Mouse (Mus musculus): ENCODE measurements around the gene Uspl1. TPM values are rescaled to one million over a fixed set of nuclear protein-coding genes. Genes with fewer than 3 reads are reported as not detected.
A peak's percentile ranks its signal among the peaks of the same experiment; 100 is the strongest.

Uspl1 gene
- polyA plus RNA-seq, 1 experiment = 3.7 TPM

DNA sequence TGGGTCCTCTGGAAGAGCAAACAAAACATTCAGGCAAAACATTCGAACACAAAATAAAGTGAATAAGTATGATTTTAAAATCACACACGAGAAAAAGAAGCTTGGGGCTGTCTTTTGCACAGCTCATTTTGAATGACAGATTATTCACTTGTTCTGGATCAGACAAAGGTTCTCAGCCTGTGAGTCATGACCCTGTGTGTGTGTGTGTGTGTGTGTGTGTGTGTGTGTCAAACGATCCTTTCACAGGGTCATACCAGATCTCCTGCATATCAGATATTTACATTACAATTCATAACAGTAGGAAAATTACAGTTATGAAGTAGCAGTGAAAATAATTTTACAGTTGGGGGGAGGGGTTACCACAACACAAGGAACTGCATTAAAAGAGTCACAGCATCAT is 68.2 kb downstream of the Uspl1 start:
- WGBS = 71% methylated on average over 3 of the region's 3 CpGs
- no peak overlapping the region for H3K4me3 ChIP-seq (ENCODE audit: low read depth, low read length)
- no peaks in the 10 kb centered on the region for H3K27me3 ChIP-seq (ENCODE audit: control insufficient read depth, insufficient read depth, low read length)
- no peaks in the 10 kb centered on the region for H3K36me3 ChIP-seq (ENCODE audit: control insufficient read depth, insufficient read depth, low read length)
- no peak overlapping the region for H3K27ac ChIP-seq (ENCODE audit: insufficient read depth, low read depth, low read length)
- TF ChIP-seq CTCF (IDR thresholded peaks at IDR 0.05; ENCODE audit: extremely low read depth, insufficient read length, insufficient replicate concordance, low read depth, low read length) = no peak
- TF ChIP-seq POLR2A (IDR thresholded peaks at IDR 0.05; ENCODE audit: low read depth, low read length) = no peak
- H3K4me1 ChIP-seq (ENCODE audit: control insufficient read depth, insufficient read depth, insufficient read length, low read length) = no peaks in the 10 kb centered on the region

DNA sequence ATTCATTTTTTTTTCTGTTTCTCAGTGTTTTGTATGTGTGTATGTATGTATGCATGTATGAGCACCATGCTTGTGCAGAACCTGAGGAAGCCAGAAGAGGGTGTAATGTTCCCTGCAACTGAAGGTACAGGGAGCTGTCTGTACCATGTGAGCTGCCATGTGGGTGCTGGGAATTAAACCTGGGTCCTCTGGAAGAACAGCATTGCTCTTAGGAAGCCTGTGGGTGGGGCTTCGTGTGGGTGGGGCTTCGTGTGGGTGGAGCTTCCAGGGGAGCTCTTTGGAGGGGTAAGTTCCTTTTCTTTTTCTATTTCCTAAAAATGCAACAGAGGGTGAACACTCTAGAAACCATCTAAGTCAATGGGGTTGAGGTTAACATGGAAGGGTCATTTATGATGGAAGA is 69.3 kb downstream of the Uspl1 start:
- TF ChIP-seq POLR2A (IDR thresholded peaks at IDR 0.05; ENCODE audit: low read depth, low read length) (no peak), CTCF (IDR thresholded peaks at IDR 0.05; ENCODE audit: extremely low read depth, insufficient read length, insufficient replicate concordance, low read depth, low read length) (no peak)
- no peaks in the 10 kb centered on the region for H3K27me3 ChIP-seq (ENCODE audit: control insufficient read depth, insufficient read depth, low read length)
- no peaks in the 10 kb centered on the region for H3K4me1 ChIP-seq (ENCODE audit: control insufficient read depth, insufficient read depth, insufficient read length, low read length)
- H3K36me3 ChIP-seq (ENCODE audit: control insufficient read depth, insufficient read depth, low read length) = no peaks in the 10 kb centered on the region
- no peak overlapping the region for H3K27ac ChIP-seq (ENCODE audit: insufficient read depth, low read depth, low read length)
- WGBS = 72% methylated on average over 2 of the region's 2 CpGs
- no peak overlapping the region for H3K4me3 ChIP-seq (ENCODE audit: low read depth, low read length)

DNA sequence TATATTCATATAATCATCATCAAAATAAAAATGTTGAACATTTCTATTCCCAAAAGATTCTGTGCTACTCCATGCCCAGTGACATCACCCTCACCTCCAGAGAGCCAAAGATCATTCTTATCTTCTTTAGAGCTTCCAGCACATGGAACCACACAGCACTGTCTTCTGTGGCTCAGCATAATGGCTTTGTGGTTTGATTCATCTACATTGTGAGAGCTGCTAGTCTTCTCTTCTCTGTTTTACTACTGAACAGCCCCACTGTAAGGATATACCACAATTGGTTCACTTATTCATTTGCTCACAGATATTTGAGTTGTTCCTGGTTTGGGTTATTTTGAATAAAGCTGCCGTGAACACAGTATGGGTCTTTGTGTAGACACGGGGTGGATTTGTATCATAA is 71.4 kb downstream of the Uspl1 start:
- 67% methylated on average over 2 of the region's 2 CpGs for WGBS
- no peak overlapping the region for H3K27ac ChIP-seq (ENCODE audit: insufficient read depth, low read depth, low read length)
- TF ChIP-seq CTCF (IDR thresholded peaks at IDR 0.05; ENCODE audit: extremely low read depth, insufficient read length, insufficient replicate concordance, low read depth, low read length) = no peak
- no peak for TF ChIP-seq POLR2A (IDR thresholded peaks at IDR 0.05; ENCODE audit: low read depth, low read length)
- no peaks in the 10 kb centered on the region for H3K4me1 ChIP-seq (ENCODE audit: control insufficient read depth, insufficient read depth, insufficient read length, low read length)
- no peaks in the 10 kb centered on the region for H3K27me3 ChIP-seq (ENCODE audit: control insufficient read depth, insufficient read depth, low read length)
- H3K4me3 ChIP-seq (ENCODE audit: low read depth, low read length) = no peak overlapping the region
- H3K36me3 ChIP-seq (ENCODE audit: control insufficient read depth, insufficient read depth, low read length) = no peaks in the 10 kb centered on the region

DNA sequence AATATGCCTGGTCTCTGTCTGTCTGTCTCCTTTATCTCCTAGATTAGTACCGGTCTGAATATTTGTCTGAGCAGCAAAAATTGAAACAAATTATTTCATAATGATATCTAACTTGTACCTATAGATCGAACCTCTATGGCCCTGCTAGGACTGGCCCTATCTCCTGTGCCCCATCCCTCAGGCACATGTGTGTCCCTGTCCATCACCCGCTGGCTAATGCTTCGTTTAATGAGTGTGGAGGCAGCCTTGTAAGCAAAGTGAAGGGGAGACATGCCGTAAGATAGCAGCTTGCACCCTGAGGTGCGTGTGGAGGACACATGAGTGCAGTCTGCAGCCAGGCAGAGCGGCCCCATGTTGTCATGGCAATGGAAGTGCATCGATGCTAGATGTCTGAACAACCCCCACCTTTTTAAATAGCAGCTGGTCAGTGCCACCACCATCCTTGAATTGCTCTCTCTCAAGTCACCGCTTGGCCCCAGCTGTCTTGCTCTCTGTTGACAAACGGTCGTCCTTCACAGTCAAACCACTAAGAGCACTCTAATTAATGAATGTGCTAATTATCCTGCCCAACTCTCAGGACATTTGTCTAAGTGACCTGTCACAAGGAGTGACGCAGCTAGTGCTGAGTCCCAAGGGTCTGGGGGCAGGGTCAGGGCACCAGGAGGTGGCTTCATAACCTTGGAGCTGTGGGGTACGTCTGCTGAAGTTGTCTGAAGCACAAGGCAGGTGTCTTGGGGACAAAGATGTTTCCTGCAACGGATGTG is 73.5 kb downstream of the Uspl1 start:
- Histone ChIP-seq H3K4me3 (ENCODE audit: low read depth, low read length) (no peak overlapping the region), H3K4me1 (ENCODE audit: control insufficient read depth, insufficient read depth, insufficient read length, low read length) (no peaks in the 10 kb centered on the region), H3K36me3 (ENCODE audit: control insufficient read depth, insufficient read depth, low read length) (no peaks in the 10 kb centered on the region), H3K27me3 (ENCODE audit: control insufficient read depth, insufficient read depth, low read length) (no peaks in the 10 kb centered on the region), H3K27ac (ENCODE audit: insufficient read depth, low read depth, low read length) (no peak overlapping the region)
- WGBS = 69% methylated on average over 14 of the region's 14 CpGs
- no peak for TF ChIP-seq POLR2A (IDR thresholded peaks at IDR 0.05; ENCODE audit: low read depth, low read length)
- TF ChIP-seq CTCF (IDR thresholded peaks at IDR 0.05; ENCODE audit: extremely low read depth, insufficient read length, insufficient replicate concordance, low read depth, low read length) = no peak

DNA sequence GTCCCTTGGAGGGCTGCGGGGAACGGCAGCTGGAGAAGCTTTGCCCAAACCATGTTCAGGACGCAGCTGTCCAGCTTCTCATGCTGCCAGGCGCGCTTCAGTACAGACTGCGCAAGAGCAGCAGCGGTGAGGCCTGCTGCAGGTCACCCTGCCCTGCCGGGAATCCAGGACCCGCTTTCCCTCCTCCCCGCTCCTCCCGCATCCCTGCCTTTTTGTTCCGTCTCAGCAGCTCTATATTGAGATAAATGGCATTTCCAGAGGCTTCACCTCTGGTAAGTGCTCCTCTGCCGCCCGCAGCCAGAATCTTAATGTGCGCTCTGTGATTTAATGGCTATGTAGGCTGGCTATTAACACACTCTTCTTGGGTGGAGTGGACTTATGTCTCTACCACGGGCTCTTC is 74.9 kb downstream of the Uspl1 start:
- no peaks in the 10 kb centered on the region for H3K27me3 ChIP-seq (ENCODE audit: control insufficient read depth, insufficient read depth, low read length)
- no peaks in the 10 kb centered on the region for H3K4me1 ChIP-seq (ENCODE audit: control insufficient read depth, insufficient read depth, insufficient read length, low read length)
- H3K27ac ChIP-seq (ENCODE audit: insufficient read depth, low read depth, low read length) = no peak overlapping the region
- no peak overlapping the region for H3K4me3 ChIP-seq (ENCODE audit: low read depth, low read length)
- TF ChIP-seq CTCF (IDR thresholded peaks at IDR 0.05; ENCODE audit: extremely low read depth, insufficient read length, insufficient replicate concordance, low read depth, low read length) (no peak), POLR2A (IDR thresholded peaks at IDR 0.05; ENCODE audit: low read depth, low read length) (no peak)
- H3K36me3 ChIP-seq (ENCODE audit: control insufficient read depth, insufficient read depth, low read length) = no peaks in the 10 kb centered on the region
- WGBS = 64% methylated on average over 16 of the region's 16 CpGs

DNA sequence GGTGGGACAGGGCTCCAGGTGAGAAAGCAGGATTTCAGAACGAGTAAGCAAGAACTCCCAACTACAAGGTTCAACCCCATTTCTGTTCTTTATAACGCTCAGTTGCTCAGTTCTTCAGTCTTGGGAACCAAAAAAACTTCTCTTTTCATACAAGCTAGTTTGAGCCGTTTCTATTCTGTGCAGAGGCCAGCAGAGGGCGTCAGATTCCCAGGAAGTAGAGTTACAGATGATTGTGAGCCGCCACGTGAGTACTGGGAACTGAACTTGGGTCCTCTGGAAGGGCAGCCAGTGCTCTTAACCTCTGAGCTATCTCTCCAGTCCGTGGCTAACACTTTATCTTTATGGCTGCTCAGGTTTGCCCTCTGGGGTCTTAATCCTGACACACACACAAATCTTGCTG is 77.3 kb downstream of the Uspl1 start:
- 76% methylated on average over 7 of the region's 7 CpGs for WGBS
- H3K27ac ChIP-seq (ENCODE audit: insufficient read depth, low read depth, low read length) = no peak overlapping the region
- H3K4me3 ChIP-seq (ENCODE audit: low read depth, low read length) = no peak overlapping the region
- no peak for TF ChIP-seq POLR2A (IDR thresholded peaks at IDR 0.05; ENCODE audit: low read depth, low read length)
- TF ChIP-seq CTCF (IDR thresholded peaks at IDR 0.05; ENCODE audit: extremely low read depth, insufficient read length, insufficient replicate concordance, low read depth, low read length) = no peak
- no peaks in the 10 kb centered on the region for H3K4me1 ChIP-seq (ENCODE audit: control insufficient read depth, insufficient read depth, insufficient read length, low read length)
- H3K27me3 ChIP-seq (ENCODE audit: control insufficient read depth, insufficient read depth, low read length) = no peaks in the 10 kb centered on the region
- H3K36me3 ChIP-seq (ENCODE audit: control insufficient read depth, insufficient read depth, low read length) = no peaks in the 10 kb centered on the region

DNA sequence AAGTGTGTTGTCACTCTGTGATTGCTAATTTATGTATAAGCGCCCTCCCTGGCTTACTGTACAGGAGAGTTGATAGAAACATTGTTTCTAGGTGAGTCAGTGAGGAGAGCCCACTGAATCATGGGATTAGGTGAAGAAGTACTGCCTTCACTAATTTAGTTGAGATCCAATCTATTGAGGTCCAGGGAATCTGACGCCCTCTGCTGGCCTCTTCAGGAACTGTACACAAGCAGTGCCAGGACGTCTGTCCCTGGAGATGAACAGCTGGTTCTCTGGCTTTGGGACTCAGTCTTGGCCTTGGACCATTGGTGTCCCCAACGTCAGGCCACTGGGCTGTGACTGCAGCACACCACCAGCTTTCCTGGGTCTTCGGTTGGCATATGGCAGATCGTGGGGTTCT is 77.7 kb downstream of the Uspl1 start:
- Histone ChIP-seq H3K27me3 (ENCODE audit: control insufficient read depth, insufficient read depth, low read length) (no peaks in the 10 kb centered on the region), H3K36me3 (ENCODE audit: control insufficient read depth, insufficient read depth, low read length) (no peaks in the 10 kb centered on the region), H3K4me1 (ENCODE audit: control insufficient read depth, insufficient read depth, insufficient read length, low read length) (no peaks in the 10 kb centered on the region), H3K4me3 (ENCODE audit: low read depth, low read length) (no peak overlapping the region), H3K27ac (ENCODE audit: insufficient read depth, low read depth, low read length) (no peak overlapping the region)
- 59% methylated on average over 6 of the region's 6 CpGs for WGBS
- TF ChIP-seq POLR2A (IDR thresholded peaks at IDR 0.05; ENCODE audit: low read depth, low read length) = no peak
- peak; percentile 20; the same call in 1 of the 2 replicates for TF ChIP-seq CTCF (IDR thresholded peaks at IDR 0.05; ENCODE audit: extremely low read depth, insufficient read length, insufficient replicate concordance, low read depth, low read length)
